Mouse (Mus musculus): ENCODE results near the gene Arhgap44.

Arhgap44 gene

GRCm38 (mm10) chr11:65137145-65137652, 25.6 kb downstream of the Arhgap44 start:
- no peak for DNase-seq (ENCODE audit: low spot score)

GRCm38 (mm10) chr11:65135251-65135739, 27.5 kb downstream of the Arhgap44 start:
- DNase-seq (ENCODE audit: low spot score) = peak; percentile 28

- DNase-seq (ENCODE audit: low spot score) = no peak
These were observed 29.1 kb downstream of the Arhgap44 start for GRCm38 (mm10) chr11:65133661-65134060.

- no peak for DNase-seq (ENCODE audit: low spot score)
These were observed 33.7 kb downstream of the Arhgap44 start for GRCm38 (mm10) chr11:65129110-65129509.

GRCm38 (mm10) chr11:65128666-65129065, 34.1 kb downstream of the Arhgap44 start:
- no peak for DNase-seq (ENCODE audit: low spot score)

GRCm38 (mm10) chr11:65126566-65126965, 36.2 kb downstream of the Arhgap44 start:
- no peak for DNase-seq (ENCODE audit: low spot score)

GRCm38 (mm10) chr11:65124913-65125418, 37.8 kb downstream of the Arhgap44 start:
- DNase-seq (ENCODE audit: low spot score) = no peak

- DNase-seq (ENCODE audit: low spot score) = no peak
These were observed 42.5 kb downstream of the Arhgap44 start for GRCm38 (mm10) chr11:65120276-65120675.

GRCm38 (mm10) chr11:65115811-65116210, 47.0 kb downstream of the Arhgap44 start:
- DNase-seq (ENCODE audit: low spot score) = no peak

- DNase-seq (ENCODE audit: low spot score) = no peak
These were observed 50.7 kb downstream of the Arhgap44 start for GRCm38 (mm10) chr11:65112086-65112485.

GRCm38 (mm10) chr11:65111651-65112050, 51.1 kb downstream of the Arhgap44 start:
- no peak for DNase-seq (ENCODE audit: low spot score)

GRCm38 (mm10) chr11:65110058-65110457, 52.7 kb downstream of the Arhgap44 start:
- DNase-seq (ENCODE audit: low spot score) = no peak

GRCm38 (mm10) chr11:65107734-65108171, 55.0 kb downstream of the Arhgap44 start:
- DNase-seq (ENCODE audit: low spot score) = no peak

- no peak for DNase-seq (ENCODE audit: low spot score)
These were observed 55.6 kb downstream of the Arhgap44 start for GRCm38 (mm10) chr11:65107151-65107550.

GRCm38 (mm10) chr11:65104076-65104475, 58.7 kb downstream of the Arhgap44 start:
- DNase-seq (ENCODE audit: low spot score) = no peak

- DNase-seq (ENCODE audit: low spot score) = no peak
These were observed 61.6 kb downstream of the Arhgap44 start for GRCm38 (mm10) chr11:65101206-65101605.

GRCm38 (mm10) chr11:65100031-65100430, 62.7 kb downstream of the Arhgap44 start:
- DNase-seq (ENCODE audit: low spot score) = no peak

GRCm38 (mm10) chr11:65097526-65098070, 65.2 kb downstream of the Arhgap44 start:
- no peak for DNase-seq (ENCODE audit: low spot score)

GRCm38 (mm10) chr11:65096866-65097265, 65.9 kb downstream of the Arhgap44 start:
- no peak for DNase-seq (ENCODE audit: low spot score)

GRCm38 (mm10) chr11:65092851-65093250, 69.9 kb downstream of the Arhgap44 start:
- no peak for DNase-seq (ENCODE audit: low spot score)

- no peak for DNase-seq (ENCODE audit: low spot score)
These were observed 72.4 kb downstream of the Arhgap44 start for GRCm38 (mm10) chr11:65090386-65090785.

GRCm38 (mm10) chr11:65089982-65090381, 72.8 kb downstream of the Arhgap44 start:
- DNase-seq (ENCODE audit: low spot score) = no peak

GRCm38 (mm10) chr11:65089282-65089681, 73.5 kb downstream of the Arhgap44 start:
- no peak for DNase-seq (ENCODE audit: low spot score)
